Mouse (Mus musculus) ES-E14 (cell line): ENCODE measurements around the gene Ippk.

ENCODE experiments used
- CHD2 ChIP-seq: IDR thresholded peaks from 2 replicates; pipeline ENCODE4 v1.6.1; 2014; ENCODE audit warnings: mild to moderate bottlenecking, low read depth, low read length, inconsistent platforms
- HCFC1 ChIP-seq: IDR thresholded peaks from 2 replicates; pipeline ENCODE4 v1.6.1; 2012; ENCODE audit warnings: low read length, inconsistent platforms, borderline replicate concordance; ENCODE audit not compliant: insufficient read depth
- ZNF384 ChIP-seq: IDR thresholded peaks from 2 replicates; pipeline ENCODE4 v1.6.1; 2012; ENCODE audit warnings: low read depth, low read length, inconsistent platforms

GRCm38 (mm10) chr13:49381230-49381629, 39.8 kb upstream of the Ippk start:
- TF ChIP-seq HCFC1 (no peak), CHD2 (no peak), ZNF384 (no peak)
